Mouse (Mus musculus) MEL (cell line): ENCODE data around the gene Amhr2. TPM values are rescaled to one million over a fixed set of nuclear protein-coding genes. Genes with fewer than 3 reads are reported as not detected.

ENCODE experiments used
- DNase-seq: peaks from one replicate; pipeline ENCODE4 v3.0.0; 2011; ENCODE audit warnings: low read depth, low spot score
- H3K27ac ChIP-seq: 2 replicates; pipeline ENCODE4 v1.5.1; 2012; ENCODE audit warnings: low read depth, mild to moderate bottlenecking, control low read depth, low read length, moderate library complexity; ENCODE audit not compliant: control insufficient read depth
- H3K27me3 ChIP-seq, 2 experiments: fragments of 150-350 bp in 1 of 2; sonication (generic) in 1 of 2; 2 replicates each; pipeline ENCODE4 v1.6.1; 2012; ENCODE audit warnings: low read length in 2 of 2, mild to moderate bottlenecking in 2 of 2, improper control_type of control experiment in 1 of 2, moderate library complexity in 1 of 2; ENCODE audit not compliant: insufficient read depth in 2 of 2, control insufficient read depth in 1 of 2
- H3K36me3 ChIP-seq, 2 experiments: 2 replicates each; pipeline ENCODE4 v1.6.1; 2012 to 2014; ENCODE audit warnings: low read length in 2 of 2, improper control_type of control experiment in 1 of 2, inconsistent platforms in 1 of 2, mild to moderate bottlenecking in 1 of 2; ENCODE audit not compliant: insufficient read depth in 2 of 2, control insufficient read depth in 1 of 2
- H3K4me1 ChIP-seq, 2 experiments: fragments of 150-350 bp in 1 of 2; sonication (generic) in 1 of 2; 2 replicates each; pipeline ENCODE4 v1.6.1; 2012; ENCODE audit warnings: low read length in 2 of 2, improper control_type of control experiment in 1 of 2, mild to moderate bottlenecking in 1 of 2; ENCODE audit not compliant: insufficient read depth in 2 of 2, control insufficient read depth in 1 of 2
- H3K4me3 ChIP-seq, 2 experiments: fragments of 150-350 bp in 1 of 2; sonication (generic) in 1 of 2; 2 replicates each; pipeline ENCODE4 v1.5.1; 2012; ENCODE audit warnings: low read depth in 2 of 2, low read length in 2 of 2, mild to moderate bottlenecking in 2 of 2, moderate library complexity in 2 of 2, control low read depth in 1 of 2, improper control_type of control experiment in 1 of 2; ENCODE audit not compliant: control insufficient read depth in 1 of 2, insufficient read depth in 1 of 2
- H3K79me2 ChIP-seq: 2 replicates; pipeline ENCODE4 v1.6.1; 2012; ENCODE audit warnings: mild to moderate bottlenecking, low read length, moderate library complexity; ENCODE audit not compliant: control insufficient read depth, poor library complexity, insufficient read depth
- H3K9ac ChIP-seq: 2 replicates; pipeline ENCODE4 v1.6.1; 2012; ENCODE audit warnings: low read depth, mild to moderate bottlenecking, control low read depth, low read length, moderate library complexity; ENCODE audit not compliant: control insufficient read depth, poor library complexity, severe bottlenecking
- H3K9me3 ChIP-seq: fragments of 150-350 bp; sonication (generic); replicated peaks from 2 replicates; pipeline ENCODE4 v1.6.1; 2012; ENCODE audit warnings: mild to moderate bottlenecking, low read length, improper control_type of control experiment, moderate library complexity; ENCODE audit not compliant: insufficient read depth
- CHD1 ChIP-seq: IDR thresholded peaks from 2 replicates; pipeline ENCODE4 v1.6.1; 2012; ENCODE audit warnings: low read depth, mild to moderate bottlenecking, inconsistent platforms, low read length, improper control_type of control experiment
- CHD2 ChIP-seq: IDR thresholded peaks from 2 replicates; pipeline ENCODE4 v1.6.1; 2011; ENCODE audit warnings: low read length, improper control_type of control experiment
- CTCF ChIP-seq, 3 experiments: IDR thresholded peaks in 2 of 3; conservative IDR thresholded peaks in 1 of 3; 2 replicates each; pipeline ENCODE4 v1.5.1; 2011 to 2012; ENCODE audit warnings: low read length in 3 of 3, low read depth in 2 of 3, mild to moderate bottlenecking in 2 of 3, improper control_type of control experiment in 1 of 3, inconsistent platforms in 1 of 3, mixed read lengths in 1 of 3, moderate library complexity in 1 of 3; ENCODE audit not compliant: control insufficient read depth in 1 of 3, insufficient read depth in 1 of 3, poor library complexity in 1 of 3, severe bottlenecking in 1 of 3
- E2F4 ChIP-seq: IDR thresholded peaks from 2 replicates; pipeline ENCODE4 v1.6.1; 2011; ENCODE audit warnings: low read depth, low read length, improper control_type of control experiment, borderline replicate concordance
- EP300 ChIP-seq, 2 experiments: IDR thresholded peaks; 2 replicates each; pipeline ENCODE4 v1.6.1; 2011; ENCODE audit warnings: improper control_type of control experiment in 2 of 2, low read length in 2 of 2, low read depth in 1 of 2, mild to moderate bottlenecking in 1 of 2
- ETS1 ChIP-seq: IDR thresholded peaks from 2 replicates; pipeline ENCODE4 v1.6.1; 2012; ENCODE audit warnings: low read depth, mild to moderate bottlenecking, inconsistent platforms, low read length, improper control_type of control experiment, moderate library complexity
- GABPA ChIP-seq: IDR thresholded peaks from 2 replicates; pipeline ENCODE4 v1.6.1; 2012; ENCODE audit warnings: low read depth, mild to moderate bottlenecking, inconsistent platforms, low read length, improper control_type of control experiment, moderate library complexity
- GATA1 ChIP-seq: IDR thresholded peaks from 2 replicates; pipeline ENCODE4 v1.6.1; 2011; ENCODE audit warnings: low read depth, low read length, improper control_type of control experiment
- JUND ChIP-seq: IDR thresholded peaks from 2 replicates; pipeline ENCODE4 v1.6.1; 2011; ENCODE audit warnings: low read depth, mild to moderate bottlenecking, improper control_type of control experiment, low read length
- MAX ChIP-seq: IDR thresholded peaks from 2 replicates; pipeline ENCODE4 v1.6.1; 2011; ENCODE audit warnings: low read length, improper control_type of control experiment
- MXI1 ChIP-seq: IDR thresholded peaks from 2 replicates; pipeline ENCODE4 v1.6.1; 2011; ENCODE audit warnings: mild to moderate bottlenecking, low read depth, low read length, improper control_type of control experiment
- MYB ChIP-seq: IDR thresholded peaks from 2 replicates; pipeline ENCODE4 v1.6.1; 2011; ENCODE audit warnings: mild to moderate bottlenecking, low read depth, low read length, improper control_type of control experiment
- MYC ChIP-seq: IDR thresholded peaks from 2 replicates; pipeline ENCODE4 v1.6.1; 2011; ENCODE audit warnings: low read depth, mild to moderate bottlenecking, low read length, improper control_type of control experiment, moderate library complexity
- NELFE ChIP-seq: IDR thresholded peaks from 2 replicates; pipeline ENCODE4 v1.6.1; 2011; ENCODE audit warnings: low read depth, low read length, improper control_type of control experiment
- POLR2A ChIP-seq, 2 experiments: IDR thresholded peaks; 2 replicates each; pipeline ENCODE4 v1.6.1; 2011 to 2012; ENCODE audit warnings: low read length in 2 of 2, mild to moderate bottlenecking in 2 of 2, control low read depth in 1 of 2, improper control_type of control experiment in 1 of 2, low read depth in 1 of 2, moderate library complexity in 1 of 2; ENCODE audit not compliant: control insufficient read depth in 1 of 2, insufficient read depth in 1 of 2, poor library complexity in 1 of 2
- RAD21 ChIP-seq: IDR thresholded peaks from 2 replicates; pipeline ENCODE4 v1.6.1; 2011; ENCODE audit warnings: mild to moderate bottlenecking, low read depth, low read length, improper control_type of control experiment
- RCOR1 ChIP-seq: IDR thresholded peaks from 2 replicates; pipeline ENCODE4 v1.6.1; 2012; ENCODE audit warnings: low read depth, mild to moderate bottlenecking, inconsistent platforms, low read length, improper control_type of control experiment
- SIN3A ChIP-seq: IDR thresholded peaks from 2 replicates; pipeline ENCODE4 v1.6.1; 2012; ENCODE audit warnings: low read length, improper control_type of control experiment, inconsistent platforms
- SMC3 ChIP-seq: IDR thresholded peaks from 2 replicates; pipeline ENCODE4 v1.6.1; 2011; ENCODE audit warnings: low read depth, low read length, improper control_type of control experiment
- TAL1 ChIP-seq: IDR thresholded peaks from 2 replicates; pipeline ENCODE4 v1.6.1; 2012; ENCODE audit warnings: mild to moderate bottlenecking, inconsistent platforms, low read length, moderate library complexity, mixed read lengths
- TBP ChIP-seq: IDR thresholded peaks from 2 replicates; pipeline ENCODE4 v1.8.0; 2011; ENCODE audit warnings: low read depth, low read length, improper control_type of control experiment
- TCF12 ChIP-seq: IDR thresholded peaks from 2 replicates; pipeline ENCODE4 v1.6.1; 2014; ENCODE audit warnings: low read depth, mild to moderate bottlenecking, inconsistent platforms, low read length, improper control_type of control experiment, moderate library complexity
- UBTF ChIP-seq: IDR thresholded peaks from 2 replicates; pipeline ENCODE4 v1.6.1; 2012; ENCODE audit warnings: low read depth, mild to moderate bottlenecking, inconsistent platforms, low read length, improper control_type of control experiment, moderate library complexity, borderline replicate concordance; ENCODE audit not compliant: insufficient read depth
- USF2 ChIP-seq, 2 experiments: IDR thresholded peaks; 2 replicates each; pipeline ENCODE4 v1.6.1; 2011 to 2012; ENCODE audit warnings: improper control_type of control experiment in 2 of 2, low read length in 2 of 2, borderline replicate concordance in 1 of 2, inconsistent platforms in 1 of 2, low read depth in 1 of 2, mild to moderate bottlenecking in 1 of 2; ENCODE audit not compliant: insufficient read depth in 1 of 2
- ZC3H11A ChIP-seq: IDR thresholded peaks from 2 replicates; pipeline ENCODE4 v1.6.1; 2012; ENCODE audit warnings: low read depth, mild to moderate bottlenecking, inconsistent platforms, low read length, improper control_type of control experiment
- ZKSCAN1 ChIP-seq: IDR thresholded peaks from 2 replicates; pipeline ENCODE4 v1.6.1; 2012; ENCODE audit warnings: low read depth, mild to moderate bottlenecking, inconsistent platforms, low read length, improper control_type of control experiment, moderate library complexity
- ZNF384 ChIP-seq: IDR thresholded peaks from 2 replicates; pipeline ENCODE4 v1.6.1; 2012; ENCODE audit warnings: low read depth, mild to moderate bottlenecking, inconsistent platforms, low read length, improper control_type of control experiment
- polyA plus RNA-seq, 2 experiments: library from polyadenylated mRNA; stranded (reverse) in 1 of 2; unstranded in 1 of 2; fragments of >175 nt in 1 of 2; fragments of >200 nt in 1 of 2; gene quantifications; 2 replicates each; pipeline versions ENCODE4 v1.2.1 to v1.2.4; 2012; ENCODE audit warnings: low replicate concordance in 2 of 2, low read depth in 1 of 2; ENCODE audit not compliant: insufficient read length in 2 of 2, insufficient read depth in 1 of 2, missing spikeins in 1 of 2
- total RNA-seq: library from RNA; depleted of rRNA; stranded (reverse); fragments of 300-350 nt; gene quantifications from 2 replicates; pipeline ENCODE4 v1.2.3, GENCODE M21; 2012

Amhr2 gene
- total and polyA plus RNA-seq, 3 experiments = 6.9 to 22.7 TPM; not detected in 1

- no peaks in the 10 kb centered on the region for H3K27me3 ChIP-seq
- H3K79me2 ChIP-seq = peaks cover 2% of the 10 kb centered on the region; the same call in 1 of the 2 replicates
- peak; percentile 78 for DNase-seq
- H3K4me3 ChIP-seq = no peak overlapping the region
- no peak overlapping the region for H3K27ac ChIP-seq
- H3K36me3 ChIP-seq = peaks cover 0 to 21% of the 10 kb centered on the region in 2 experiments; a peak in 2 of 4 replicates
- no peaks in the 10 kb centered on the region for H3K9me3 ChIP-seq
- H3K4me1 ChIP-seq = peaks cover 5 to 32% of the 10 kb centered on the region in 2 experiments
- no peak overlapping the region for H3K9ac ChIP-seq
- TF ChIP-seq ZNF384 (0 out of 2 replicates have a peak, but pooled peaks have one; percentile 12), RAD21 (peak; percentile 46), SMC3 (peak; percentile 77), ZC3H11A (peak; percentile 47), USF2 (IDR thresholded peaks at IDR 0.05; ENCODE audit: borderline replicate concordance in 1 of 2, insufficient read depth in 1 of 2, low read depth in 1 of 2, low read length in 2 of 2) (no peak), ETS1 (no peak), RCOR1 (no peak), CTCF (IDR thresholded peaks at IDR 0.05 in 2 of 3, conservative IDR thresholded peaks at IDR 0.05 in 1 of 3; ENCODE audit: control insufficient read depth in 1 of 3, insufficient read depth in 1 of 3, low read depth in 2 of 3, low read length in 3 of 3, poor library complexity in 1 of 3, severe bottlenecking in 1 of 3) (peak; percentile 90 to 100 (median 93))
- TF ChIP-seq, all 39 proteins: peak for 5
Observed at GRCm38 (mm10) chr15:102455993-102456392, 10.8 kb downstream of the Amhr2 start.

GRCm38 (mm10) chr15:102458050-102458736, 13.0 kb downstream of the Amhr2 start:
- peaks cover 0 to 26% of the 10 kb centered on the region in 2 experiments; a peak in 2 of 4 replicates for H3K36me3 ChIP-seq
- H3K9ac ChIP-seq = peak overlapping the region; percentile 52
- no peaks in the 10 kb centered on the region for H3K27me3 ChIP-seq
- H3K9me3 ChIP-seq = no peaks in the 10 kb centered on the region
- peaks cover 2% of the 10 kb centered on the region; the same call in 1 of the 2 replicates for H3K79me2 ChIP-seq
- H3K4me3 ChIP-seq = peak overlapping the region; percentile 78 to 79
- peaks cover 5 to 36% of the 10 kb centered on the region in 2 experiments for H3K4me1 ChIP-seq
- peak overlapping the region; percentile 96 for H3K27ac ChIP-seq
- TF ChIP-seq TCF12 (peak; percentile 92), MYC (peak; percentile 88), MAX (peak; percentile 68), RCOR1 (peak; percentile 79), CHD1 (no peak), ZKSCAN1 (peak; percentile 75; the same call in 1 of the 2 replicates), SIN3A (peak; percentile 89), POLR2A (IDR thresholded peaks at IDR 0.05; ENCODE audit: control insufficient read depth in 1 of 2, insufficient read depth in 1 of 2, low read depth in 1 of 2, low read length in 2 of 2, poor library complexity in 1 of 2) (no peak), GABPA (no peak), CTCF (IDR thresholded peaks at IDR 0.05 in 2 of 3, conservative IDR thresholded peaks at IDR 0.05 in 1 of 3; ENCODE audit: control insufficient read depth in 1 of 3, insufficient read depth in 1 of 3, low read depth in 2 of 3, low read length in 3 of 3, poor library complexity in 1 of 3, severe bottlenecking in 1 of 3) (no peak; a peak in 1 of 6 replicates), MYB (no peak), E2F4 (no peak), GATA1 (peak; percentile 93), ETS1 (peak; percentile 100), UBTF (no peak), TBP (peak; percentile 28; the same call in 1 of the 2 replicates), TAL1 (peak; percentile 88), MXI1 (peak; percentile 74), CHD2 (no peak), RAD21 (no peak), ZNF384 (peak; percentile 88), JUND (peak; percentile 88; the same call in 1 of the 2 replicates), EP300 (IDR thresholded peaks at IDR 0.05; ENCODE audit: low read depth in 1 of 2, low read length in 2 of 2) (peak; percentile 84 to 90), NELFE (no peak)
- peak; percentile 95 for DNase-seq
